Mouse (Mus musculus) small intestine, adult 2 months (tissue): ENCODE data around the gene Rsph14.

Experiments
- CTCF ChIP-seq: fragments of 200-500 bp; IDR thresholded peaks from 2 replicates; pipeline ENCODE4 v1.5.1; 2012; ENCODE audit warnings: low read depth, mild to moderate bottlenecking, control low read depth, inconsistent platforms, low read length, moderate library complexity, mixed read lengths; ENCODE audit not compliant: insufficient replicate concordance, insufficient read length; ENCODE audit errors: extremely low read depth
- POLR2A ChIP-seq: fragments of 200-500 bp; IDR thresholded peaks from 2 replicates; pipeline ENCODE4 v1.6.1; 2012; ENCODE audit warnings: low read depth, mild to moderate bottlenecking, control low read depth, inconsistent platforms, low read length, moderate library complexity

DNA sequence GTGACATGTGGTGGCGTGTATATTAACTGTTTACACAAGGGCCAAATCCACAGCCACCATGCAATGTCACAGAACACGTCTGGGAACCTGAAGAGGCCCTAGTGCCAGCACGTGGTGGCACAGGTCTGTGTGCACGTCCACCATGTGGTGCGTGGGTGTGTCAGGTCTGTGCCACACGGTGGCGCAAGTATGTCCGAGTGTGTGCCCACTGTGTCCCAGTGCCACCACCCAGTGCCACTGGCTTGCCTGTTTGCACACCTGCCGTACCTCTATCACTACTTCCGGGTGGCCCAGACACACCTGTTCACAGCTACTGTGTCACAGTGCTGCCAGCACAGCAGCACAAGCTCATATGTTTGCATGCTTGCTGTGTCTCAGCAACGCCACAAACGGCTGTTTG is 97.9 kb downstream of the Rsph14 start:
- TF ChIP-seq CTCF: no peak
- TF ChIP-seq POLR2A: no peak
